Mouse (Mus musculus): ENCODE data around the gene Tom1l2. TPM values are rescaled to one million over a fixed set of nuclear protein-coding genes. Genes with fewer than 3 reads are reported as not detected.

The Tom1l2 gene
- polyA plus RNA-seq, 1 experiment from 2014 or later, result 47.3 TPM

DNA sequence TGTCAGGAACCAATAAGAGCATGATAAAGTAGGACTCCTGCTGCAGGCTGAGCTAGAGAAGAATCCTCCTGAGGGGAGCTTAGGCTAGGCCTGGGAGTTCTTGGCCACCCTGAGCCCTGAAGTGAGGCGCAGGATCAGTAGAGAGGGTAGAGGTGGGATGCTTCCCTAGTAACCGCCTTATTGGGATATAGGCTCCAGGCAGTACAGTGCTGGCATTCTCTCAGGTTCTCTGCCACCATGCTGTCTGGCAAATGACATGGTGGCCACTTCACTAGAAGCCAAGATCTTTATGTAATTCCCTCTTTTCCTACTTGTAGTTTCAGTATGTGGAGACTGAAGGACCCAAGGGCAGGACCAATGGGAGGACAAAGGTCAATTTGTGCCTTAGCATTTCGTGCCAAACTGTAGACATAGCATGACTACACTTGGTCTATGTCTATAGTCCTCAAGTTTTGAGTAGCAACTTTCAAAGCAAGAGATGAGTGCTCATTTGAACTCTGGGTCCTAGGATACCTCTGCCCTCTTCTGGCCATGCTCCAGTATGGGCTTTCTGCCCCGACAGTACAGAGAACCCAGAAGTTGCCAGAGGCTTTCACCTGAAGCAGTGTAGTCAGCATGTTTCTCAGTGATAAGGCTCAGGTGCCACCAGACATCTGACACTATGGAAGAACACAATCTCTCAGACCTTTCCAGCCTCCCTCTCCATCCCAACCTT lies 87.3 kb downstream of the Tom1l2 start:
- H3K4me3 ChIP-seq (replicated peaks; ENCODE audit: low read length), result no peak overlapping the region
- H3K27me3 ChIP-seq (ENCODE audit: control insufficient read depth, insufficient read depth, low read length), result no peaks in the 10 kb centered on the region
- peaks cover 14% of the 10 kb centered on the region for H3K4me1 ChIP-seq (replicated peaks; ENCODE audit: control insufficient read depth, insufficient read depth, low read length)
- 82% methylated on average over 4 of the region's 4 CpGs for WGBS
- ATAC-seq (ENCODE audit: low FRiP score) (no peak), DNase-seq (ENCODE audit: low spot score) (no peak)
- no peaks in the 10 kb centered on the region for H3K9me3 ChIP-seq (ENCODE audit: control insufficient read depth, low read length)
- peaks cover 26% of the 10 kb centered on the region; the same call in 1 of the 2 replicates for H3K36me3 ChIP-seq (replicated peaks; ENCODE audit: control insufficient read depth, insufficient read depth)
- H3K4me2 ChIP-seq (replicated peaks), result no peak overlapping the region
- no peak overlapping the region for H3K9ac ChIP-seq
- H3K27ac ChIP-seq, result no peak overlapping the region

GRCm38 (mm10) chr11:60264651-60265050 lies 88.1 kb downstream of the Tom1l2 start:
- Histone ChIP-seq H3K27me3 (ENCODE audit: control insufficient read depth, insufficient read depth, low read length) (no peaks in the 10 kb centered on the region), H3K36me3 (replicated peaks; ENCODE audit: control insufficient read depth, insufficient read depth) (peaks cover 23% of the 10 kb centered on the region; the same call in 1 of the 2 replicates), H3K4me2 (replicated peaks) (no peak overlapping the region), H3K4me1 (replicated peaks; ENCODE audit: control insufficient read depth, insufficient read depth, low read length) (peaks cover 14% of the 10 kb centered on the region), H3K27ac (peak overlapping the region; percentile 16; the same call in 1 of the 2 replicates), H3K9ac (no peak overlapping the region), H3K9me3 (ENCODE audit: control insufficient read depth, low read length) (no peaks in the 10 kb centered on the region), H3K4me3 (replicated peaks; ENCODE audit: low read length) (no peak overlapping the region)
- DNase-seq (ENCODE audit: low spot score) (no peak), ATAC-seq (ENCODE audit: low FRiP score) (peak; percentile 62; the same call in 1 of the 2 replicates)
- 87% methylated on average over 1 of the region's 1 CpGs for WGBS

- H3K27me3 ChIP-seq (ENCODE audit: control insufficient read depth, insufficient read depth, low read length), result no peaks in the 10 kb centered on the region
- H3K4me2 ChIP-seq (replicated peaks), result no peak overlapping the region
- no peak overlapping the region for H3K9ac ChIP-seq
- H3K4me3 ChIP-seq (replicated peaks; ENCODE audit: low read length), result no peak overlapping the region
- ATAC-seq (ENCODE audit: low FRiP score), result no peak
- WGBS, result 71% methylated on average over 4 of the region's 4 CpGs
- peaks cover 27% of the 10 kb centered on the region for H3K36me3 ChIP-seq (replicated peaks; ENCODE audit: control insufficient read depth, insufficient read depth)
- peak overlapping the region; percentile 65; the same call in 1 of the 2 replicates for H3K27ac ChIP-seq
- peaks cover 14% of the 10 kb centered on the region for H3K4me1 ChIP-seq (replicated peaks; ENCODE audit: control insufficient read depth, insufficient read depth, low read length)
- no peaks in the 10 kb centered on the region for H3K9me3 ChIP-seq (ENCODE audit: control insufficient read depth, low read length)
- DNase-seq (ENCODE audit: low spot score), result no peak
Measured at GRCm38 (mm10) chr11:60262396-60262795, 90.3 kb downstream of the Tom1l2 start.

GRCm38 (mm10) chr11:60260743-60261142 lies 92.0 kb downstream of the Tom1l2 start:
- H3K4me1 ChIP-seq (replicated peaks; ENCODE audit: control insufficient read depth, insufficient read depth, low read length), result peaks cover 23% of the 10 kb centered on the region
- no peaks in the 10 kb centered on the region for H3K9me3 ChIP-seq (ENCODE audit: control insufficient read depth, low read length)
- H3K27me3 ChIP-seq (ENCODE audit: control insufficient read depth, insufficient read depth, low read length), result no peaks in the 10 kb centered on the region
- no peak overlapping the region for H3K4me3 ChIP-seq (replicated peaks; ENCODE audit: low read length)
- no peak overlapping the region for H3K4me2 ChIP-seq (replicated peaks)
- H3K27ac ChIP-seq, result no peak overlapping the region
- WGBS, result 89% methylated on average over 3 of the region's 3 CpGs
- peaks cover 31% of the 10 kb centered on the region for H3K36me3 ChIP-seq (replicated peaks; ENCODE audit: control insufficient read depth, insufficient read depth)
- no peak overlapping the region for H3K9ac ChIP-seq
- no peak for ATAC-seq (ENCODE audit: low FRiP score)
- DNase-seq (ENCODE audit: low spot score), result no peak

GRCm38 (mm10) chr11:60257696-60258095 lies 95.0 kb downstream of the Tom1l2 start:
- no peak overlapping the region for H3K27ac ChIP-seq
- DNase-seq (ENCODE audit: low spot score), result no peak
- H3K4me2 ChIP-seq (replicated peaks), result no peak overlapping the region
- peaks cover 16% of the 10 kb centered on the region; the same call in 1 of the 2 replicates for H3K4me1 ChIP-seq (replicated peaks; ENCODE audit: control insufficient read depth, insufficient read depth, low read length)
- ATAC-seq (ENCODE audit: low FRiP score), result no peak
- WGBS, result 85% methylated on average over 2 of the region's 2 CpGs
- H3K9me3 ChIP-seq (ENCODE audit: control insufficient read depth, low read length), result no peaks in the 10 kb centered on the region
- no peak overlapping the region for H3K4me3 ChIP-seq (replicated peaks; ENCODE audit: low read length)
- peaks cover 34% of the 10 kb centered on the region for H3K36me3 ChIP-seq (replicated peaks; ENCODE audit: control insufficient read depth, insufficient read depth)
- H3K9ac ChIP-seq, result no peak overlapping the region
- H3K27me3 ChIP-seq (ENCODE audit: control insufficient read depth, insufficient read depth, low read length), result no peaks in the 10 kb centered on the region

DNA sequence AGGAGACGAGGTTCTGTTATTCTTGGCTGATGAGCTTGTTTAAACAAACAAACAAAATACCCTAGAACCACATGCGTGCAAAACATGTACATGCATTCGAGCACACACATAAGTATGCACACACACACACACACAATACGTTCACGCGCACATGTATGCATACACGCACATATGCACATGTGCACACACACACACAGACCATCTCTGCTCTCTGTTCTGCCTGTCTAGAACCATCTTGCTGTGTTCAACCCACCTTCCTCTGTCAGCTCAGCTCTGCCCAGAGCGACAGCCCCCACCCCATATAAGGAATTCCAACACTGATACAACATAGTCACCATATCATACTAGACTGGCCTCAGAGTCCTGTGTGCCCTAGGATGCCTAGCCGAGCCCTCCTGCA lies 96.0 kb downstream of the Tom1l2 start:
- H3K27me3 ChIP-seq (ENCODE audit: control insufficient read depth, insufficient read depth, low read length), result no peaks in the 10 kb centered on the region
- no peaks in the 10 kb centered on the region for H3K9me3 ChIP-seq (ENCODE audit: control insufficient read depth, low read length)
- H3K4me3 ChIP-seq (replicated peaks; ENCODE audit: low read length), result no peak overlapping the region
- H3K36me3 ChIP-seq (replicated peaks; ENCODE audit: control insufficient read depth, insufficient read depth), result peaks cover 38% of the 10 kb centered on the region
- H3K4me2 ChIP-seq (replicated peaks), result no peak overlapping the region
- H3K27ac ChIP-seq, result peak overlapping the region; percentile 54; the same call in 1 of the 2 replicates
- no peak for DNase-seq (ENCODE audit: low spot score)
- H3K9ac ChIP-seq, result no peak overlapping the region
- 0 out of 2 replicates have a peak, but pooled peaks have one; percentile 5 for ATAC-seq (ENCODE audit: low FRiP score)
- 85% methylated on average over 9 of the region's 9 CpGs for WGBS
- peaks cover 16% of the 10 kb centered on the region; the same call in 1 of the 2 replicates for H3K4me1 ChIP-seq (replicated peaks; ENCODE audit: control insufficient read depth, insufficient read depth, low read length)

- DNase-seq (ENCODE audit: low spot score) (peak; percentile 61), ATAC-seq (ENCODE audit: low FRiP score) (peak; percentile 61; the same call in 1 of the 2 replicates)
- H3K4me1 ChIP-seq (replicated peaks; ENCODE audit: control insufficient read depth, insufficient read depth, low read length), result peaks cover 16% of the 10 kb centered on the region; the same call in 1 of the 2 replicates
- H3K4me2 ChIP-seq (replicated peaks), result no peak overlapping the region
- peaks cover 41% of the 10 kb centered on the region for H3K36me3 ChIP-seq (replicated peaks; ENCODE audit: control insufficient read depth, insufficient read depth)
- WGBS, result 44% methylated on average over 6 of the region's 6 CpGs
- H3K9me3 ChIP-seq (ENCODE audit: control insufficient read depth, low read length), result no peaks in the 10 kb centered on the region
- no peak overlapping the region for H3K4me3 ChIP-seq (replicated peaks; ENCODE audit: low read length)
- no peak overlapping the region for H3K9ac ChIP-seq
- H3K27ac ChIP-seq, result peak overlapping the region; percentile 54
- no peaks in the 10 kb centered on the region for H3K27me3 ChIP-seq (ENCODE audit: control insufficient read depth, insufficient read depth, low read length)
Measured at GRCm38 (mm10) chr11:60256176-60256681, 96.5 kb downstream of the Tom1l2 start.

GRCm38 (mm10) chr11:60255639-60256038 lies 97.1 kb downstream of the Tom1l2 start:
- Histone ChIP-seq H3K4me2 (replicated peaks) (no peak overlapping the region), H3K4me1 (replicated peaks; ENCODE audit: control insufficient read depth, insufficient read depth, low read length) (peaks cover 16% of the 10 kb centered on the region; the same call in 1 of the 2 replicates), H3K9me3 (ENCODE audit: control insufficient read depth, low read length) (no peaks in the 10 kb centered on the region), H3K9ac (no peak overlapping the region), H3K36me3 (replicated peaks; ENCODE audit: control insufficient read depth, insufficient read depth) (peaks cover 41% of the 10 kb centered on the region), H3K4me3 (replicated peaks; ENCODE audit: low read length) (no peak overlapping the region), H3K27ac (peak overlapping the region; percentile 32; the same call in 1 of the 2 replicates), H3K27me3 (ENCODE audit: control insufficient read depth, insufficient read depth, low read length) (no peaks in the 10 kb centered on the region)
- ATAC-seq (ENCODE audit: low FRiP score) (no peak), DNase-seq (ENCODE audit: low spot score) (no peak)
- 78% methylated on average over 3 of the region's 3 CpGs for WGBS

DNA sequence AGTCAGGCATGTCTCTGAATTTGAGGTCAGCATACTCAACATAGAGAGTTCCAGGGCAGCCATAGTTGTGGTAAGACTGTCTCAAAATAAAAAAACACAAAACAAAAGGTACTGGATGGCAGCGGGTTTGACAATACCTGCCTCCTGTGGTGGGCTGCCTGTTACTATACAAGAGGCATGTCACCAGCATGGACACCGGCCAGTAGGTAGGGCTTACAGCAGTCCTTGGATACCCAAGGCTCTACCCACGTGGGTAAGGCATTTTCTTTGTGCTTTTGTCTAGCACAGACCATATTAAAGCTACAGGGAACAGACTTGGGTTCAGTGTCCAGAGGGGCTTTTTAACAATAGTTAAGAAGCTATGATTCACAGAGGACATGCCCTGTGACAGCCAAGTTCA lies 97.5 kb downstream of the Tom1l2 start:
- WGBS, result 28% methylated on average over 3 of the region's 3 CpGs
- peak overlapping the region; percentile 35 for H3K27ac ChIP-seq
- H3K9me3 ChIP-seq (ENCODE audit: control insufficient read depth, low read length), result no peaks in the 10 kb centered on the region

More for the DNA sequence above, 97.5 kb downstream of the Tom1l2 start:
- no peak overlapping the region for H3K4me2 ChIP-seq (replicated peaks)
- ATAC-seq (ENCODE audit: low FRiP score) (no peak), DNase-seq (ENCODE audit: low spot score) (no peak)
- H3K36me3 ChIP-seq (replicated peaks; ENCODE audit: control insufficient read depth, insufficient read depth), result peaks cover 41% of the 10 kb centered on the region
- peaks cover 16% of the 10 kb centered on the region; the same call in 1 of the 2 replicates for H3K4me1 ChIP-seq (replicated peaks; ENCODE audit: control insufficient read depth, insufficient read depth, low read length)
- H3K27me3 ChIP-seq (ENCODE audit: control insufficient read depth, insufficient read depth, low read length), result no peaks in the 10 kb centered on the region
- no peak overlapping the region for H3K9ac ChIP-seq
- H3K4me3 ChIP-seq (replicated peaks; ENCODE audit: low read length), result no peak overlapping the region

Measured in hindbrain, embryonic 14.5 days (tissue).